Mouse (Mus musculus): ENCODE results near the gene Krt23.

Krt23 gene

GRCm38 (mm10) chr11:99492733-99493573 lies at the start of gene Krt23:
TSS of gene Krt23 (minus strand) at chr11:99493137.
- in situ Hi-C loops (cut with MseI, MboI) = no loop called here

GRCm38 (mm10) chr11:99539721-99540120 lies 46.8 kb upstream of the Krt23 start:
- in situ Hi-C loops (cut with MseI, MboI) = no loop called here

DNA sequence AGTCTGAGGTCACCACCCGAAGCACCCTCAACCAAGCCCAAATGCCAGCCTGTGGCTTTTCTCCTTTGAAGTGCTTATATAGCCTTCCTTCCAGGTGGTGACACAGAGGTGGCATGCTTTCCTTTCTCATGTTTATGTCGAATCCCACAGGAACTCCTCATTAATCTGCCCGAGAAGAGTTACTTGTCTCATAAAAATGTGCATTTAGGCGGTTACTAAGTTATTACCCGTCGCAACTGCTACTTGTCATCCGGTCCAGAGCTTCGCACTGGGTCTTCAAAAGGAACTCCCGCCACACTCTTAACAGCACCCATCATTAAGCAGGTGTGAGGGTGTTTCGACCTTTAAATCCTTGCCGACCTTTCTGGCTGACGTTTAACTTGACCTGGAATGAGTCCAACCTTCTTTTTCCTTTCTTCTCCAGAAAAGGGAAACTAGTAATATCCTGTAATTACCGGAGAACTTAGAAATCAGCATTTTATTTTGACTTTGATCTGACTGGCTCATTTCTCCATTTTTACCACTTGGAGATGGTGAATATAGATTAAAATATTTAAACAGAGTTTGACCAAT lies 28.4 kb upstream of the Krt23 start, which contains the start of gene Krt39:
Gene Krt39 (minus strand): TSS at position 51 of the 573 bp plus-strand sequence.
- in situ Hi-C loops (cut with MseI, MboI) = no loop called here

- in situ Hi-C loops (cut with MseI, MboI) = no loop called here
These were observed 21.2 kb upstream of the Krt23 start for GRCm38 (mm10) chr11:99514098-99514497.

DNA sequence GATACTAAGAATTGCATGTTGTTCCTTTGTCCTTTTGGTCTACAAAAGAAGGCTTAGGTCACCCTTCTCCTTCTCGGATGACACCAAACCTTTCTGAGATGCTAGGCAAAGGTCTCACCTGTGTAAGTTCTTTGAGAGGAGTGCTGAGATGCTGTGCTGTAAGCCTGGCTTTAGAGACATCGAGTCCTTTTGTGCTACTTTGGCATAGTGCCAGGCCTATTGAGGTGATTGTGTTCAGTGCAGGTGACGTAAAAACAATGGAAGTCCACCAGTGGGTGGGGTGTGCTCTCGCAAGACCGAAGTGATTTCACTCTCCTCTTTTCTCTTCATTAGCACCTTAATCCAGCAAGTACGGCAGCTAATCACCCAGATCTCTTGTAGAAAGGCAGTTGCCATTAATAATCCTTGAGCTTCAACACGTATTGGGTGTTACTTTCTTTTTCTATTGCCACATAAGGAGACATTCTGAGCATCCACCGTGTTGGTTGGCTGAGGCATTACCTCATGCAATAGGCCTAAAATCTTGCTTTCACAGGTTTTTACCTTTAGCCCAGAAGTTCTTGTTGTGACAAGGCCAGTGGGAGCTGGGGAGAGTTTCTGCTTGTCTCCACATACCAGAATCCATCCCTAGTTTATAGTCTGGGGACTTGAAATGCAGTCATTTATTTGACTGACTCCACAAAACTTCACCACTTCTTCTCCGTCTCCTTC lies 7.3 kb upstream of the Krt23 start:
- in situ Hi-C loops (cut with MseI, MboI) = no loop called here

- in situ Hi-C loops (cut with MseI, MboI) = no loop called here
These were observed 3.5 kb upstream of the Krt23 start for GRCm38 (mm10) chr11:99496460-99496859.

GRCm38 (mm10) chr11:99494741-99495140 lies 1.8 kb upstream of the Krt23 start:
- in situ Hi-C loops (cut with MseI, MboI) = no loop called here

GRCm38 (mm10) chr11:99493574-99493850 lies 575 bp upstream of the Krt23 start:
- in situ Hi-C loops (cut with MseI, MboI) = no loop called here

- in situ Hi-C loops (cut with MseI, MboI) = no loop called here
These were observed 1.9 kb downstream of the Krt23 start for GRCm38 (mm10) chr11:99491040-99491439.

DNA sequence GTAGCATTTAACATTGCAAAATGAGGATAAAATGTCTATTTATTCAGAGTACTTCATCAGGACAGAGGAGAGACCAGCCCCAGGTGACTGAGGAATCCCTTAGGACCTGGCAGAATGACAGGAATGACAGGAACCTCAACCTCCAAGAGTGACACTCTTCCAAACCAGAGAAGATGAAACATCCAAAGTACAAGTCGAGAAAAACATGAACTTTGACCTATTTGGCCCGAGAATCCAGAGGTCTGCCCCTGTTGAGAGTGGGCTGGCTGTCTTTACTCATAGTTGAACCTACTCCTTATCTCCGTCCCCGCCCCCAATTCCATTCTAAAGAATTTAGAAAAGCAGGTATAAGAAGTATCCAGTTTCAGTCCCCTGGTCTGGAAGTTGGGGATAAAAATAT lies 2.3 kb downstream of the Krt23 start:
- in situ Hi-C loops (cut with MseI, MboI) = no loop called here

DNA sequence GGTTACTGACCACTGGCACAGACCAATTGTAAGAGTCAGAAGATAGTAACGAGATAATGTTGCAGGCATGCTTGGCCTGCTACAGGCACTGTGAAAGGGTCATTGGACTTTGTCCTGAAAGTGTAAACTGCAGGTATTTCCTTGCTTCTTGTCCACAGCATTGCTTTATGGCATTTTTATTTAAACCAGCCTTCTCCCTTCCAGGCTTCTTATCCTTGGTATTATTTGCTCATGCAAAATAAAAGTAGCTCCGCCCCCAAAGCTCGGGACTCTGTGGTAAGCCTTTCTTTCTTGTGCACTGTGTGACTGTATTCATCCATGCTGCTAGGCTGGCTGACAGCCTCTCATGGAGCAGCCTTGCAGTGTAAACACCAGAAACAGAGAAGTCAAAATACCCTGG lies 3.7 kb downstream of the Krt23 start:
- in situ Hi-C loops (cut with MseI, MboI) = no loop called here

DNA sequence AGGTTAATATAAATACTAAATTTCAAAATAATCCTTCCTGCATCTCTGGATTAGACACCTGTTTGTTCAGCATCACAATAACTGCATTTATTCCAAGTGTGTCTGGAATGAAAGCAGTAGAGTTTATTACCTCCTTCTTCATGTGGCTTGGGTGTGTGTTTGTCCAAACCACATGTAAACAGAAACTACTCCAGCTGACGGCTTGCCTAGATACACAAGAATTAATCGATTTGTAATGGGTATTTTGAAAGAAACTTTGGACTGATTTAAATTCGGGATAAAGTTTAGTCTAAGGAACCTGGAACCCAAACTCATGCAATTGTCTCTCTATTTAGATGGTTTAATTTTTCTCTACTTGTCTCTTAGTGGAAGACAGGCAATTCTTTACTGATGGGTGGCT lies 18.0 kb downstream of the Krt23 start:
- in situ Hi-C loops (cut with MseI, MboI) = no loop called here

DNA sequence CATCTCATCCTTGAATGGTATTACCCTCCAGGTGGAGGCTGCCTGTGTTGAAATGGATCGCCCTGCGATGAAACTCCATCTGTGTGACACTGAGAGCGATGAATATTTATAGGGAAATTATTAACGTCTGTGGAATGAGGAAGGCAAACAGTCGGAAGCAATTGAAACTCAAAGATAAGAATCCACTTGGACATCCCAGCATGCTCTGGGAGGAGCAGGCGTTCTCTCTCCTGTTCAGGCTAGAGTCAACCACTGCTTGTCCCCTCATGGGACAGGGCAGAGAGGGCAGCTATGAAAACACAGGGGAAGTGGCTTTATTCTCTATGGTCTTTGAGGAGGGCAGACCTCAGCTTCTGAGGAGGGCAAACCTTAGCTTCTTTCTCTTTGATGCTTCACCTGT lies 19.5 kb downstream of the Krt23 start:
- in situ Hi-C loops (cut with MseI, MboI) = no loop called here

DNA sequence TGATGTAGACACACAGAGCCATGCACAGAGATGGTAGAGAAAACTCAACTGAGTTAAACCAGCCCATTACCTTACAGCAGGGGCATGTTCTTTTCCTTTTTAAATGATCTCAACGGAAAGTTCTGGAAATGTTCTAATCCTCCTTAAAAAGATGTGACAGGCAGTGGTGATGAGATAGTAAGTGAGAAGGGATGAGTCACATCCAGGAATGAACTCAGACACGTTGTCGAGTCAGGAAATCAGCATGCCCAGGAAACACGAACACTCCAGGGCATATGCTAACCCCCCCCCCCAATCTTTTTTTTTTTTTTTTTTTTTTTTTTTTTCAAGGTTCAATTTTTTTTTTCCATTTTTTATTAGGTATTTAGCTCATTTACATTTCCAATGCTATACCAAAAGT lies 20.5 kb downstream of the Krt23 start:
- in situ Hi-C loops (cut with MseI, MboI) = no loop called here

DNA sequence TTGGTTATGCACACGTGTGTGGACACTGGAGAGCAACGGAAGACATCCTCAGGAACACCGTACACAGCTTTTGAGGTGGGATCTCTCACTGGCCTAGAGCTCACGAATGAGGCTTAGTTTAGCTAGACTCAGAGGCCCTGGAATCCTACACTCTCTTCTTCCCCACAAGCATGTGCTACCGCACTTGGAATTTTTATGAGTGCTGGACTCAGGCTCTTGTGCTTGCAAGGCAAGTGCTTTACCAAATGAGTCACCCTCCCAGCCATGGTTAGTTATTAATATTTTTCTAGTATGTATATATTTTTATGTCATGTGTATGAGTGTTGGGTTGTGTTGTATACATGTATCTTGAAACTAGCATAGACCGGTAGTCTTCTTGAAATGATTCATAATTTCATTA lies 21.0 kb downstream of the Krt23 start:
- in situ Hi-C loops (cut with MseI, MboI) = no loop called here

DNA sequence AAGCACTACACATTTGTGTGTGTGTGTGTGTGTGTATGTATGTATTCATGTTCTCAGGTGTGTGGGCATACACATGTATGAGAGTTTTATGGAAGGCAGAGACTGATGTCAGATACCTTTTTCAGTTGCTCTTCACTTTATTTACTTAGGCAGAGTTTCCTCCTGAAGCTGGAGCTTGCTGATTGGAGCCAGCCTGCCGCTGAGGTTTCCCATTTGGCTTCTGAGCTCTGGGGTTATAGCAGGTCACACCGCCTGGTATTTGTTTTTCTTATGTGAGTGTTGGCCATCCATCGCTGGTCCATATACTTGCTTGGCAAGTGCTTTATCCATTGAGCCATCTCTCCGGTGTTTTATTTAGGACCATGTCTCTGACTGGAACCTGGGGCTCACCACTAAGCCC lies 23.7 kb downstream of the Krt23 start:
- in situ Hi-C loops (cut with MseI, MboI) = loop anchor here in 1 of 2 experiments (10.0 kb wide), 3 partner anchors 106 to 826 kb away; no protein-coding TSS in a partner anchor

- in situ Hi-C loops (cut with MseI, MboI) = loop anchor here in 1 of 2 experiments (10.0 kb wide), 3 partner anchors 106 to 826 kb away; no protein-coding TSS in a partner anchor
These were observed 24.4 kb downstream of the Krt23 start for GRCm38 (mm10) chr11:99468566-99468965.

GRCm38 (mm10) chr11:99466316-99466715 lies 26.6 kb downstream of the Krt23 start:
- in situ Hi-C loops (cut with MseI, MboI) = loop anchor here in 1 of 2 experiments (10.0 kb wide), 3 partner anchors 108 to 828 kb away; no protein-coding TSS in a partner anchor

GRCm38 (mm10) chr11:99464836-99465235 lies 28.1 kb downstream of the Krt23 start:
- in situ Hi-C loops (cut with MseI, MboI) = loop anchor here (5.0 to 10.0 kb wide), 6 partner anchors 48 to 830 kb away; no protein-coding TSS in a partner anchor

GRCm38 (mm10) chr11:99463155-99463554 lies 29.8 kb downstream of the Krt23 start:
- in situ Hi-C loops (cut with MseI, MboI) = loop anchor here (5.0 to 10.0 kb wide), 6 partner anchors 46 to 832 kb away; no protein-coding TSS in a partner anchor

- in situ Hi-C loops (cut with MseI, MboI) = loop anchor here (5.0 to 10.0 kb wide), 6 partner anchors 44 to 833 kb away; no protein-coding TSS in a partner anchor
These were observed 31.2 kb downstream of the Krt23 start for GRCm38 (mm10) chr11:99461736-99462135.

DNA sequence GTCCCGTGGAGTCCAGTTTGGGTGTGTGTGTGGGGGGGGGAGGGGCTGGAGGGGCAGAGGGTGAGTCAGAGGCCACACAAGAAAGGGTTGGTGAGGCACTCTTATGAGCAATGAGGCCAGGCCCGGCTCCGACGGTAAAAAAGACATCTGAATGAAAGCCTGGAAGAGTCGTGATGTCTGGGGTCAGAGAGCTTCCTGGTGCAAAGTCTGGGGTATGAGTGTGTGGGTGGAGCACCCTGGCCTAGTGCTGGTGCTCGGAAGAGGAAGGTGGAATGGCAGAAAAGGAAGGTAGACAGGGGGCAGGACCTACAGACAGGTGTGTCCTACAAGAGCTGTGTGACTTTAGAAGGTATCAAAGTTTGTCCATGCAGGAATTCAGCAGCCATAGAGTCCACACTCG lies 34.0 kb downstream of the Krt23 start:
- in situ Hi-C loops (cut with MseI, MboI) = no loop called here
